In genomic region chr16:91962894-91963555, GRCm38 (mm10) we compare ENCODE assay signal across 8 mouse cellular contexts.
DNase-seq lines count a peak whose midpoint lies in the region; ATAC-seq and TF ChIP-seq lines count a peak whose summit lies in the region.

No protein-coding gene starts in this region.

- 0 out of 2 replicates have a peak overlapping the region, but pooled peaks have one; percentile 8 for H3K27ac ChIP-seq in limb, embryonic 14.5 days (replicated peaks; ENCODE audit: low read depth, low read length)
- H3K27ac ChIP-seq in stomach, embryonic 14.5 days (ENCODE audit: low read length) = 0 out of 2 replicates have a peak overlapping the region, but pooled peaks have one; percentile 21

- TF ChIP-seq POLR2A in limb, embryonic 14.5 days (IDR thresholded peaks at IDR 0.05; ENCODE audit: borderline replicate concordance, extremely low read depth, insufficient read depth, insufficient read length) = no peak

- WGBS in limb, embryonic 14.5 days = 51% methylated on average over 14 of the region's 14 CpGs
- 39% methylated on average over 14 of the region's 14 CpGs for WGBS in stomach, embryonic 14.5 days

- ATAC-seq in inflammation-experienced regulatory T-cells, adult 6 months = peak; percentile 46
- no peak for ATAC-seq in limb, embryonic 14.5 days (ENCODE audit: low FRiP score, low read depth)
- ATAC-seq in stomach, embryonic 14.5 days (ENCODE audit: insufficient number of reproducible peaks, insufficient read depth, low FRiP score, low read depth) = no peak
- ATAC-seq in megakaryocyte progenitor cell, adult 5-6 weeks (replicated peaks; ENCODE audit: poor library complexity) = no peak

- H3K36me3 ChIP-seq in limb, embryonic 14.5 days (ENCODE audit: control insufficient read depth, insufficient read depth, low read length) = no peaks in the 10 kb centered on the region
- H3K36me3 ChIP-seq in stomach, embryonic 14.5 days (ENCODE audit: control insufficient read depth, insufficient read depth, low read length) = no peaks in the 10 kb centered on the region

- H3K9me3 ChIP-seq in limb, embryonic 14.5 days (ENCODE audit: control insufficient read depth, low read length) = no peaks in the 10 kb centered on the region; the same call in 1 of the 2 replicates
- peaks cover 4% of the 10 kb centered on the region; the same call in 1 of the 2 replicates for H3K9me3 ChIP-seq in stomach, embryonic 14.5 days (ENCODE audit: control insufficient read depth, low read depth, low read length)

- H3K4me1 ChIP-seq in limb, embryonic 14.5 days (ENCODE audit: control insufficient read depth, insufficient read depth, low read length) = peaks cover 12% of the 10 kb centered on the region
- H3K4me1 ChIP-seq in stomach, embryonic 14.5 days (ENCODE audit: control insufficient read depth, insufficient read depth, low read length) = peaks cover 9% of the 10 kb centered on the region; the same call in 1 of the 2 replicates

- H3K27me3 ChIP-seq in limb, embryonic 14.5 days (ENCODE audit: control insufficient read depth, insufficient read depth, low read length) = no peaks in the 10 kb centered on the region
- H3K27me3 ChIP-seq in stomach, embryonic 14.5 days (ENCODE audit: control insufficient read depth, insufficient read depth, low read length) = no peaks in the 10 kb centered on the region

- no peak overlapping the region for H3K4me3 ChIP-seq in limb, embryonic 14.5 days (replicated peaks; ENCODE audit: low read length)
- H3K4me3 ChIP-seq in stomach, embryonic 14.5 days (ENCODE audit: low read depth, low read length) = no peak overlapping the region

- peak; percentile 79 to 82 for DNase-seq in cerebellum, postnatal 14 days
- no peak for DNase-seq in cerebellum, postnatal 36 days
- DNase-seq in embryo, embryonic 10.5 days (ENCODE audit: low spot score) = peak; percentile 75
- DNase-seq in limb, embryonic 14.5 days (ENCODE audit: low spot score) = no peak
- no peak for DNase-seq in ovary, postnatal 10 days (ENCODE audit: low spot score)

- no peak overlapping the region for H3K9ac ChIP-seq in limb, embryonic 14.5 days (ENCODE audit: low read depth, low read length, severe bottlenecking)
- no peak overlapping the region for H3K9ac ChIP-seq in stomach, embryonic 14.5 days (replicated peaks; ENCODE audit: low read depth, low read length)

- no peak overlapping the region for H3K4me2 ChIP-seq in limb, embryonic 14.5 days (replicated peaks; ENCODE audit: low read depth, low read length, severe bottlenecking)
- peak overlapping the region; percentile 31 for H3K4me2 ChIP-seq in stomach, embryonic 14.5 days (replicated peaks; ENCODE audit: low read depth, low read length)

Comparison
In these comparisons a context has a peak if more than half of its experiments do, and no peak if none do; other contexts are left out.
1. DNase-seq: peak in cerebellum, postnatal 14 days (2 of 2) and embryo, embryonic 10.5 days (single experiment); none in cerebellum, postnatal 36 days (0 of 2), limb, embryonic 14.5 days (single experiment) and ovary, postnatal 10 days (single experiment).